Mouse (Mus musculus) MEL (cell line): ENCODE measurements around the gene Wfdc15b. TPM values are rescaled to one million over a fixed set of nuclear protein-coding genes. Genes with fewer than 3 reads are reported as not detected.

Experiments
- DNase-seq: peaks from one replicate; pipeline ENCODE4 v3.0.0; 2011; ENCODE audit warnings: low read depth, low spot score
- H3K27ac ChIP-seq: 2 replicates; pipeline ENCODE4 v1.5.1; 2012; ENCODE audit warnings: low read depth, mild to moderate bottlenecking, control low read depth, low read length, moderate library complexity; ENCODE audit not compliant: control insufficient read depth
- H3K27me3 ChIP-seq, 2 experiments: fragments of 150-350 bp in 1 of 2; sonication (generic) in 1 of 2; 2 replicates each; pipeline ENCODE4 v1.6.1; 2012; ENCODE audit warnings: low read length in 2 of 2, mild to moderate bottlenecking in 2 of 2, improper control_type of control experiment in 1 of 2, moderate library complexity in 1 of 2; ENCODE audit not compliant: insufficient read depth in 2 of 2, control insufficient read depth in 1 of 2
- H3K36me3 ChIP-seq, 2 experiments: 2 replicates each; pipeline ENCODE4 v1.6.1; 2012 to 2014; ENCODE audit warnings: low read length in 2 of 2, improper control_type of control experiment in 1 of 2, inconsistent platforms in 1 of 2, mild to moderate bottlenecking in 1 of 2; ENCODE audit not compliant: insufficient read depth in 2 of 2, control insufficient read depth in 1 of 2
- H3K4me1 ChIP-seq, 2 experiments: fragments of 150-350 bp in 1 of 2; sonication (generic) in 1 of 2; 2 replicates each; pipeline ENCODE4 v1.6.1; 2012; ENCODE audit warnings: low read length in 2 of 2, improper control_type of control experiment in 1 of 2, mild to moderate bottlenecking in 1 of 2; ENCODE audit not compliant: insufficient read depth in 2 of 2, control insufficient read depth in 1 of 2
- H3K4me3 ChIP-seq, 2 experiments: fragments of 150-350 bp in 1 of 2; sonication (generic) in 1 of 2; 2 replicates each; pipeline ENCODE4 v1.5.1; 2012; ENCODE audit warnings: low read depth in 2 of 2, low read length in 2 of 2, mild to moderate bottlenecking in 2 of 2, moderate library complexity in 2 of 2, control low read depth in 1 of 2, improper control_type of control experiment in 1 of 2; ENCODE audit not compliant: control insufficient read depth in 1 of 2, insufficient read depth in 1 of 2
- H3K79me2 ChIP-seq: 2 replicates; pipeline ENCODE4 v1.6.1; 2012; ENCODE audit warnings: mild to moderate bottlenecking, low read length, moderate library complexity; ENCODE audit not compliant: control insufficient read depth, poor library complexity, insufficient read depth
- H3K9ac ChIP-seq: 2 replicates; pipeline ENCODE4 v1.6.1; 2012; ENCODE audit warnings: low read depth, mild to moderate bottlenecking, control low read depth, low read length, moderate library complexity; ENCODE audit not compliant: control insufficient read depth, poor library complexity, severe bottlenecking
- H3K9me3 ChIP-seq: fragments of 150-350 bp; sonication (generic); replicated peaks from 2 replicates; pipeline ENCODE4 v1.6.1; 2012; ENCODE audit warnings: mild to moderate bottlenecking, low read length, improper control_type of control experiment, moderate library complexity; ENCODE audit not compliant: insufficient read depth
- CHD1 ChIP-seq: IDR thresholded peaks from 2 replicates; pipeline ENCODE4 v1.6.1; 2012; ENCODE audit warnings: low read depth, mild to moderate bottlenecking, inconsistent platforms, low read length, improper control_type of control experiment
- CTCF ChIP-seq, 3 experiments: IDR thresholded peaks in 2 of 3; conservative IDR thresholded peaks in 1 of 3; 2 replicates each; pipeline ENCODE4 v1.5.1; 2011 to 2012; ENCODE audit warnings: low read length in 3 of 3, low read depth in 2 of 3, mild to moderate bottlenecking in 2 of 3, improper control_type of control experiment in 1 of 3, inconsistent platforms in 1 of 3, mixed read lengths in 1 of 3, moderate library complexity in 1 of 3; ENCODE audit not compliant: control insufficient read depth in 1 of 3, insufficient read depth in 1 of 3, poor library complexity in 1 of 3, severe bottlenecking in 1 of 3
- E2F4 ChIP-seq: IDR thresholded peaks from 2 replicates; pipeline ENCODE4 v1.6.1; 2011; ENCODE audit warnings: low read depth, low read length, improper control_type of control experiment, borderline replicate concordance
- ELF1 ChIP-seq: IDR thresholded peaks from 2 replicates; pipeline ENCODE4 v1.6.1; 2014; ENCODE audit warnings: low read depth, mild to moderate bottlenecking, inconsistent platforms, low read length, improper control_type of control experiment, moderate library complexity
- EP300 ChIP-seq, 2 experiments: IDR thresholded peaks; 2 replicates each; pipeline ENCODE4 v1.6.1; 2011; ENCODE audit warnings: improper control_type of control experiment in 2 of 2, low read length in 2 of 2, low read depth in 1 of 2, mild to moderate bottlenecking in 1 of 2
- GABPA ChIP-seq: IDR thresholded peaks from 2 replicates; pipeline ENCODE4 v1.6.1; 2012; ENCODE audit warnings: low read depth, mild to moderate bottlenecking, inconsistent platforms, low read length, improper control_type of control experiment, moderate library complexity
- HCFC1 ChIP-seq: IDR thresholded peaks from 2 replicates; pipeline ENCODE4 v1.6.1; 2012; ENCODE audit warnings: low read depth, mild to moderate bottlenecking, inconsistent platforms, low read length, improper control_type of control experiment, moderate library complexity
- JUND ChIP-seq: IDR thresholded peaks from 2 replicates; pipeline ENCODE4 v1.6.1; 2011; ENCODE audit warnings: low read depth, mild to moderate bottlenecking, improper control_type of control experiment, low read length
- KAT2A ChIP-seq: conservative IDR thresholded peaks from 2 replicates; pipeline ENCODE4 v1.6.1; 2012; ENCODE audit warnings: low read depth, low read length, improper control_type of control experiment, inconsistent platforms
- MAZ ChIP-seq: IDR thresholded peaks from 2 replicates; pipeline ENCODE4 v1.6.1; 2012; ENCODE audit warnings: low read depth, mild to moderate bottlenecking, inconsistent platforms, low read length, improper control_type of control experiment
- NRF1 ChIP-seq: IDR thresholded peaks from 2 replicates; pipeline ENCODE4 v1.6.1; 2014; ENCODE audit warnings: low read depth, mild to moderate bottlenecking, inconsistent platforms, low read length, improper control_type of control experiment, moderate library complexity; ENCODE audit not compliant: poor library complexity, insufficient read depth, severe bottlenecking
- POLR2A ChIP-seq, 2 experiments: IDR thresholded peaks; 2 replicates each; pipeline ENCODE4 v1.6.1; 2011 to 2012; ENCODE audit warnings: low read length in 2 of 2, mild to moderate bottlenecking in 2 of 2, control low read depth in 1 of 2, improper control_type of control experiment in 1 of 2, low read depth in 1 of 2, moderate library complexity in 1 of 2; ENCODE audit not compliant: control insufficient read depth in 1 of 2, insufficient read depth in 1 of 2, poor library complexity in 1 of 2
- RAD21 ChIP-seq: IDR thresholded peaks from 2 replicates; pipeline ENCODE4 v1.6.1; 2011; ENCODE audit warnings: mild to moderate bottlenecking, low read depth, low read length, improper control_type of control experiment
- RCOR1 ChIP-seq: IDR thresholded peaks from 2 replicates; pipeline ENCODE4 v1.6.1; 2012; ENCODE audit warnings: low read depth, mild to moderate bottlenecking, inconsistent platforms, low read length, improper control_type of control experiment
- TAL1 ChIP-seq: IDR thresholded peaks from 2 replicates; pipeline ENCODE4 v1.6.1; 2012; ENCODE audit warnings: mild to moderate bottlenecking, inconsistent platforms, low read length, moderate library complexity, mixed read lengths
- TCF12 ChIP-seq: IDR thresholded peaks from 2 replicates; pipeline ENCODE4 v1.6.1; 2014; ENCODE audit warnings: low read depth, mild to moderate bottlenecking, inconsistent platforms, low read length, improper control_type of control experiment, moderate library complexity
- USF1 ChIP-seq: IDR thresholded peaks from 2 replicates; pipeline ENCODE4 v1.6.1; 2014; ENCODE audit warnings: low read depth, mild to moderate bottlenecking, inconsistent platforms, low read length, improper control_type of control experiment, moderate library complexity
- USF2 ChIP-seq, 2 experiments: IDR thresholded peaks; 2 replicates each; pipeline ENCODE4 v1.6.1; 2011 to 2012; ENCODE audit warnings: improper control_type of control experiment in 2 of 2, low read length in 2 of 2, borderline replicate concordance in 1 of 2, inconsistent platforms in 1 of 2, low read depth in 1 of 2, mild to moderate bottlenecking in 1 of 2; ENCODE audit not compliant: insufficient read depth in 1 of 2
- ZKSCAN1 ChIP-seq: IDR thresholded peaks from 2 replicates; pipeline ENCODE4 v1.6.1; 2012; ENCODE audit warnings: low read depth, mild to moderate bottlenecking, inconsistent platforms, low read length, improper control_type of control experiment, moderate library complexity
- ZMIZ1 ChIP-seq: IDR thresholded peaks from 2 replicates; pipeline ENCODE4 v1.6.1; 2012; ENCODE audit warnings: low read depth, mild to moderate bottlenecking, inconsistent platforms, low read length, improper control_type of control experiment, moderate library complexity
- polyA plus RNA-seq, 2 experiments: library from polyadenylated mRNA; stranded (reverse) in 1 of 2; unstranded in 1 of 2; fragments of >175 nt in 1 of 2; fragments of >200 nt in 1 of 2; gene quantifications; 2 replicates each; pipeline versions ENCODE4 v1.2.1 to v1.2.4; 2012; ENCODE audit warnings: low replicate concordance in 2 of 2, low read depth in 1 of 2; ENCODE audit not compliant: insufficient read length in 2 of 2, insufficient read depth in 1 of 2, missing spikeins in 1 of 2
- total RNA-seq: library from RNA; depleted of rRNA; stranded (reverse); fragments of 300-350 nt; gene quantifications from 2 replicates; pipeline ENCODE4 v1.2.3, GENCODE M21; 2012

The Wfdc15b gene
- total and polyA plus RNA-seq, 3 experiments: not detected

- TF ChIP-seq RCOR1: 0 out of 2 replicates have a peak, but pooled peaks have one; percentile 11
- 0 out of 2 replicates have a peak, but pooled peaks have one; percentile 26 for TF ChIP-seq HCFC1
These were observed 48.1 kb downstream of the Wfdc15b start (continued) for GRCm38 (mm10) chr2:164173394-164173793.

GRCm38 (mm10) chr2:164170902-164171301 lies 50.6 kb downstream of the Wfdc15b start, which contains the start of gene Kcns1:
Kcns1 (minus strand) TSS chr2:164171113.
- Histone ChIP-seq H3K36me3 (peaks cover 0 to 12% of the 10 kb centered on the region in 2 experiments; a peak in 2 of 4 replicates), H3K9me3 (no peaks in the 10 kb centered on the region), H3K4me3 (no peak within 1 kb of the TSS), H3K27me3 (peaks cover 0 to under 1% of the 10 kb centered on the region in 2 experiments), H3K27ac (no peak within 1 kb of the TSS), H3K9ac (no peak within 1 kb of the TSS), H3K4me1 (peaks cover 10 to 15% of the 10 kb centered on the region in 2 experiments), H3K79me2 (no peaks in the 10 kb centered on the region)
- no peak for TF ChIP-seq NRF1
- TF ChIP-seq GABPA: no peak
- no peak for TF ChIP-seq POLR2A (IDR thresholded peaks at IDR 0.05; ENCODE audit: control insufficient read depth in 1 of 2, insufficient read depth in 1 of 2, low read depth in 1 of 2, low read length in 2 of 2, poor library complexity in 1 of 2)
- TF ChIP-seq TAL1: no peak
- no peak for TF ChIP-seq JUND
- no peak for TF ChIP-seq TCF12
- no peak for TF ChIP-seq KAT2A
- TF ChIP-seq EP300 (IDR thresholded peaks at IDR 0.05; ENCODE audit: low read depth in 1 of 2, low read length in 2 of 2): no peak
- TF ChIP-seq ELF1: no peak
- no peak for TF ChIP-seq MAZ
- no peak for TF ChIP-seq E2F4
- TF ChIP-seq ZMIZ1: no peak
- TF ChIP-seq USF1: no peak
- no peak for TF ChIP-seq ZKSCAN1
- TF ChIP-seq CTCF (IDR thresholded peaks at IDR 0.05 in 2 of 3, conservative IDR thresholded peaks at IDR 0.05 in 1 of 3; ENCODE audit: control insufficient read depth in 1 of 3, insufficient read depth in 1 of 3, low read depth in 2 of 3, low read length in 3 of 3, poor library complexity in 1 of 3, severe bottlenecking in 1 of 3): no peak
- no peak for TF ChIP-seq USF2 (IDR thresholded peaks at IDR 0.05; ENCODE audit: borderline replicate concordance in 1 of 2, insufficient read depth in 1 of 2, low read depth in 1 of 2, low read length in 2 of 2)
- TF ChIP-seq CHD1: no peak
- no peak for TF ChIP-seq RAD21
- no peak for DNase-seq
